ENCODE assay signal across 24 mouse cellular contexts in the genomic region with DNA sequence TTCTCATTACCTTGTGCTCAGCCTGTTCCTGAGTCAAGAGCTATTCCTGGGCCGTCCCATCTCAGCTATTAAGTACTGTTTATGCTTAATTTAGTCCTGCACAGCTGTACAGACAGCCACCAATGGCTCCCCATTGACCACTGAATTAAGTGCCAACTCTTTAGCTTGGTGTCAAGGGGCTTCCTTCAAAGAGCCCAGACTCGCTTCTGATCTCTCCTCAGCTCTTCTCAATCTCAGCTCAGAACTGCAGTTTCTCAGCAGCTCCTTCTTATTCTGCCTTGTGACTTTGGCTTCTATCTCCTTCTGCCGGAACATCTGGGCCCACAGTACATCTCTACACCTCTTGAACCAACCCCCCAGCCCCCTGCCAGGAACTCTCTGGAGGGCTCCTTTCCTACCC.
"Had no signal": no experiment of that assay in that cellular context is flagged by ENCODE, and none has a peak within 500 bp of the region (broad histone marks: within the 10 kb centered on the region; RNA-seq: fewer than 3 reads in every experiment).

No protein-coding gene starts in this region.

- H3K27ac ChIP-seq: gastrocnemius, adult 2 months; heart, adult 2 months; hindbrain, embryonic 10.5 days; hindbrain, embryonic 12.5 days; hindbrain, embryonic 14.5 days; intestine, embryonic 15.5 days; layer of hippocampus, adult 2 months; left cerebral cortex, adult 2 months; limb, embryonic 10.5 days; limb, embryonic 12.5 days had no signal

- H3K9ac ChIP-seq: heart, embryonic 12.5 days; hindbrain, embryonic 12.5 days; hindbrain, embryonic 14.5 days; intestine, embryonic 15.5 days; limb, embryonic 12.5 days had no signal

- H3K27me3 ChIP-seq: heart, embryonic 12.5 days; hindbrain, embryonic 12.5 days; intestine, embryonic 15.5 days had no signal

- H3K36me3 ChIP-seq: heart, embryonic 12.5 days; hindbrain, embryonic 10.5 days; hindbrain, embryonic 12.5 days; intestine, embryonic 15.5 days; limb, embryonic 10.5 days; limb, embryonic 12.5 days had no signal

- H3K4me3 ChIP-seq: gastrocnemius, adult 2 months; heart, adult 2 months; heart, embryonic 12.5 days; hindbrain, embryonic 10.5 days; hindbrain, embryonic 12.5 days; intestine, embryonic 15.5 days; layer of hippocampus, adult 2 months; left cerebral cortex, adult 2 months; limb, embryonic 10.5 days; limb, embryonic 12.5 days had no signal

- ATAC-seq: forebrain, embryonic 16.5 days; inflammation-experienced regulatory T-cells, adult 6 months; intestine, embryonic 15.5 days; intestine, postnatal 0 days had no signal

- H3K4me2 ChIP-seq: heart, embryonic 12.5 days; hindbrain, embryonic 12.5 days; hindbrain, embryonic 14.5 days; intestine, embryonic 15.5 days; limb, embryonic 12.5 days had no signal

- DNase-seq: gastrocnemius, adult 2 months; gastrocnemius, postnatal 10 days; gastrocnemius, postnatal 25 days; heart, adult 2 months; heart, postnatal 10 days; heart, postnatal 4 days; kidney, adult 18-20 months; kidney, adult 8-10 months; kidney, postnatal 10 days; kidney, postnatal 25 days; kidney, postnatal 4 days; liver had no signal

- H3K9me3 ChIP-seq: hindbrain, embryonic 10.5 days; hindbrain, embryonic 12.5 days; intestine, embryonic 15.5 days; limb, embryonic 10.5 days; limb, embryonic 12.5 days had no signal
